Mouse (Mus musculus): ENCODE measurements at regions not wholly inside any gene's neighbourhood (a gene's known extent, or its start where the extent isn't known, plus 50 kb on each side); places are given as distances from the start of the nearest gene placed in this dataset.
A peak's percentile ranks its signal among the peaks of the same experiment; 100 is the strongest.

- no peak for TF ChIP-seq TCF12 (IDR thresholded peaks at IDR 0.05; ENCODE audit: low read depth, low read length)
Measured at GRCm38 (mm10) chr1:137079401-137080003, 119.3 kb upstream of the Nr5a2 start (continued).

- in situ Hi-C loops (cut with MboI; ENCODE audit: low pct_ligation_motif_present, low pct_unique_long_range_greater_than_20kb, low sequenced_read_pairs) (no loop called here), dilution Hi-C loops (cut with MboI; ENCODE audit: extremely low pct_ligation_motif_present, extremely low pct_unique_long_range_greater_than_20kb, low sequenced_read_pairs) (no loop called here)
- TF ChIP-seq CTCF (conservative IDR thresholded peaks at IDR 0.05 in 1 of 2, IDR thresholded peaks at IDR 0.05 in 1 of 2; ENCODE audit: low read depth in 2 of 2, low read length in 2 of 2) (no peak), ZC3H11A (IDR thresholded peaks at IDR 0.05; ENCODE audit: low read depth, low read length) (no peak), CHD1 (IDR thresholded peaks at IDR 0.05; ENCODE audit: low read depth, low read length) (no peak), MAX (IDR thresholded peaks at IDR 0.05; ENCODE audit: low read length) (no peak), IRF4 (IDR thresholded peaks at IDR 0.05; ENCODE audit: low read depth, low read length) (peak; percentile 28; the same call in 1 of the 2 replicates), ZNF384 (IDR thresholded peaks at IDR 0.05; ENCODE audit: low read depth, low read length) (peak; percentile 70), ELF1 (IDR thresholded peaks at IDR 0.05; ENCODE audit: low read depth, low read length) (peak; percentile 57)
- Histone ChIP-seq H3K27me3 (replicated peaks) (no peaks in the 10 kb centered on the region), H3K9me3 (replicated peaks; ENCODE audit: low read length) (no peaks in the 10 kb centered on the region), H3K4me2 (ENCODE audit: insufficient read depth, low read depth, poor library complexity, severe bottlenecking) (peak overlapping the region; percentile 47), H3K4me1 (ENCODE audit: control insufficient read depth in 1 of 2, insufficient read depth in 2 of 2) (peaks cover 0 to 11% of the 10 kb centered on the region in 2 experiments; a peak in 2 of 4 replicates), H3K27ac (ENCODE audit: insufficient read depth, low read depth) (no peak overlapping the region), H3K36me3 (replicated peaks in 1 of 2; ENCODE audit: control insufficient read depth in 1 of 2, insufficient read depth in 1 of 2, low read length in 1 of 2) (no peaks in the 10 kb centered on the region), H3K9ac (ENCODE audit: insufficient read depth, low read depth) (no peak overlapping the region), H3K4me3 (replicated peaks in 1 of 3; ENCODE audit: low read depth in 2 of 3, low read length in 2 of 3, poor library complexity in 1 of 3) (no peak overlapping the region), H3K79me2 (replicated peaks; ENCODE audit: control insufficient read depth, extremely low read depth, insufficient read depth, poor library complexity, severe bottlenecking) (no peaks in the 10 kb centered on the region)
- peak; percentile 83 for DNase-seq (ENCODE audit: extremely low read depth)
Measured at GRCm38 (mm10) chr1:137074787-137075186, 114.5 kb upstream of the Nr5a2 start.

GRCm38 (mm10) chr1:137073857-137074572, 113.8 kb upstream of the Nr5a2 start:
- Histone ChIP-seq H3K27ac (ENCODE audit: insufficient read depth, low read depth) (no peak overlapping the region), H3K27me3 (replicated peaks) (no peaks in the 10 kb centered on the region), H3K9me3 (replicated peaks; ENCODE audit: low read length) (no peaks in the 10 kb centered on the region), H3K4me3 (replicated peaks in 1 of 3; ENCODE audit: low read depth in 2 of 3, low read length in 2 of 3, poor library complexity in 1 of 3) (no peak overlapping the region), H3K4me1 (ENCODE audit: control insufficient read depth in 1 of 2, insufficient read depth in 2 of 2) (peaks cover 0 to 11% of the 10 kb centered on the region in 2 experiments; a peak in 2 of 4 replicates), H3K9ac (ENCODE audit: insufficient read depth, low read depth) (no peak overlapping the region), H3K79me2 (replicated peaks; ENCODE audit: control insufficient read depth, extremely low read depth, insufficient read depth, poor library complexity, severe bottlenecking) (no peaks in the 10 kb centered on the region), H3K36me3 (replicated peaks in 1 of 2; ENCODE audit: control insufficient read depth in 1 of 2, insufficient read depth in 1 of 2, low read length in 1 of 2) (no peaks in the 10 kb centered on the region), H3K4me2 (ENCODE audit: insufficient read depth, low read depth, poor library complexity, severe bottlenecking) (no peak overlapping the region)
- in situ Hi-C loops (cut with MboI; ENCODE audit: low pct_ligation_motif_present, low pct_unique_long_range_greater_than_20kb, low sequenced_read_pairs) (no loop called here), dilution Hi-C loops (cut with MboI; ENCODE audit: extremely low pct_ligation_motif_present, extremely low pct_unique_long_range_greater_than_20kb, low sequenced_read_pairs) (no loop called here)
- no peak for DNase-seq (ENCODE audit: extremely low read depth)
- TF ChIP-seq ZC3H11A (IDR thresholded peaks at IDR 0.05; ENCODE audit: low read depth, low read length), result no peak
- TF ChIP-seq UBTF (IDR thresholded peaks at IDR 0.05; ENCODE audit: low read depth, low read length), result no peak
- no peak for TF ChIP-seq NELFE (IDR thresholded peaks at IDR 0.05; ENCODE audit: low read depth, low read length)
- no peak for TF ChIP-seq TBP (conservative IDR thresholded peaks at IDR 0.05; ENCODE audit: low read depth, low read length)
- TF ChIP-seq TCF12 (IDR thresholded peaks at IDR 0.05; ENCODE audit: low read depth, low read length), result no peak
- no peak for TF ChIP-seq GABPA (IDR thresholded peaks at IDR 0.05; ENCODE audit: insufficient replicate concordance, low read depth, low read length)
- TF ChIP-seq POLR2AphosphoS2 (IDR thresholded peaks at IDR 0.05; ENCODE audit: low read depth, low read length), result no peak
- TF ChIP-seq USF1 (IDR thresholded peaks at IDR 0.05; ENCODE audit: low read depth, low read length), result no peak
- no peak for TF ChIP-seq JUN (IDR thresholded peaks at IDR 0.05; ENCODE audit: insufficient read depth, low read depth, low read length)
- no peak for TF ChIP-seq MYC (IDR thresholded peaks at IDR 0.05; ENCODE audit: low read depth, low read length)
- no peak for TF ChIP-seq BHLHE40 (IDR thresholded peaks at IDR 0.05; ENCODE audit: low read depth, low read length)
- no peak for TF ChIP-seq POLR2A (IDR thresholded peaks at IDR 0.05; ENCODE audit: low read depth, low read length)
